Mouse (Mus musculus): Measurements from ENCODE around the gene Tbl3.

- TF ChIP-seq CTCF (IDR thresholded peaks at IDR 0.05 in 2 of 3, conservative IDR thresholded peaks at IDR 0.05 in 1 of 3; ENCODE audit: control insufficient read depth in 1 of 3, insufficient read depth in 1 of 3, low read depth in 2 of 3, low read length in 3 of 3, poor library complexity in 1 of 3, severe bottlenecking in 1 of 3) (no peak), MXI1 (IDR thresholded peaks at IDR 0.05; ENCODE audit: low read depth, low read length) (no peak; the same call in none of the 2 replicates), MAZ (IDR thresholded peaks at IDR 0.05; ENCODE audit: low read depth, low read length) (peak; percentile 64; the same call in 1 of the 2 replicates), RAD21 (IDR thresholded peaks at IDR 0.05; ENCODE audit: low read depth, low read length) (no peak)
Measured at GRCm38 (mm10) chr17:24736330-24737051, 29.0 kb upstream of the Tbl3 start, which contains the start of gene Msrb1.

Measured in MEL (cell line).